Mouse (Mus musculus) CH12.LX (cell line): ENCODE results near the gene Nelfb.

Source experiments
- MXI1 ChIP-seq: IDR thresholded peaks from 2 replicates; pipeline ENCODE4 v1.6.1; 2011; ENCODE audit warnings: mild to moderate bottlenecking, low read depth, low read length, improper control_type of control experiment
- TBP ChIP-seq: conservative IDR thresholded peaks from 2 replicates; pipeline ENCODE4 v1.6.1; 2011; ENCODE audit warnings: low read depth, low read length, improper control_type of control experiment

DNA sequence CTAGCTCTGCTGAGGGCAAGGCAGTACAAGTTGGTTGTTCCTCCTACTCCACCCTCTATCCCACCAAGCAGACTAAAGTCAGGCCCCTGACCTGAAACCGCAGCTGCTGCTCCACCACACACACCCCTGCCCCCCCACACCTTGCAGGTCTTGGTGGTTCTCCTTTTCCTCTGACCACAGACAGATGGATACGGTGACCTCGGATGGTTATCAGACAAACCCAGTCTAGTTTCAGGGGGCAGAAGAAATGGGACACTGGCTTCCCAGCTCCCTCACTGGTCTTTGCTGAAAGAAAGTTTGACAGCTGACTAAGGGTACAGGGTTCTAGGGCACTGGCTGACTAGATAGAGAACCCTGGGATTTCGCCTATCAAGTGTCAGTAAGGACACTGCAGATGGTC lies 22.1 kb upstream of the Nelfb start:
- TF ChIP-seq TBP: no peak
- no peak for TF ChIP-seq MXI1
